Mouse (Mus musculus): ENCODE measurements around the gene Yy1. TPM values are rescaled to one million over a fixed set of nuclear protein-coding genes. Genes with fewer than 3 reads are reported as not detected.

Gene Yy1
- polyA plus RNA-seq, 1 experiment = 16.0 TPM

GRCm38 (mm10) chr12:108766866-108767265 lies 25.9 kb upstream of the Yy1 start:
- Histone ChIP-seq H3K36me3 (replicated peaks; ENCODE audit: low read length) (peaks cover 3% of the 10 kb centered on the region), H3K9me3 (no peaks in the 10 kb centered on the region), H3K4me1 (peaks cover 51% of the 10 kb centered on the region), H3K27me3 (replicated peaks) (no peaks in the 10 kb centered on the region), H3K4me3 (replicated peaks) (peak overlapping the region; percentile 93)
- no peak for TF ChIP-seq GATA1 (IDR thresholded peaks at IDR 0.05; ENCODE audit: borderline replicate concordance, low read length)
- TF ChIP-seq FLI1 (IDR thresholded peaks at IDR 0.05; ENCODE audit: low read length) = no peak

DNA sequence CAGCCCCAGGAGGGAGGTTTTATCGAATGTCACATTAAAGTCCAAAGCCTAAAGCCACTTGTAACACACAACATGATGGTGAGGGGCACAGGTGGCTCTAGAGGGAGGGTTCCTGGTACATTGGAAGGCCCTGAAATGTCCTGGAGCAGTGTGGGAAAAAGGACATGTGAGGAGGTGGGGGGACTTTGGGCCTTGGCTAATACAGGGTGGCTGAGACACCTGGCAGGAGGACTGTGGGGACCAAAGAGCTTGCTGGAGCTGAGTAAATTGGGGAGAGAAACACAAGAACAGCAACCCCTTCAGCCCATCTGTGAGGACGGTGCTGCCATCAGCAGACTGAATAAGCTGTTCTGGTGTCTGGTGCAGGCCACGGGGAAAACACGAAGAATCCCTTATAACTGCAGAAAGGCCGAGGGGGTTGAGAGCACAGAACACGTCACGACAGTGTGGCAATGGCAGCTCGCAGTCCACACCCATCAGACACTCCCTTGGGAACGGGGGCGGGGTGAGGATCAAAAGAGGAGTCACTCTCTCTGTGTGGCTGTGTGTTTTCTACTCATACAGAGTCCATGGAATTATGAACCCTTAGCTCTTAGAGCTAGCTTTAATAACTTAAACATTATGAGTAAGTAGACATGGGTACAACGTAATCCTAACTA lies 24.4 kb upstream of the Yy1 start:
- TF ChIP-seq FLI1 (IDR thresholded peaks at IDR 0.05; ENCODE audit: low read length) = no peak
- TF ChIP-seq GATA1 (IDR thresholded peaks at IDR 0.05; ENCODE audit: borderline replicate concordance, low read length) = no peak

GRCm38 (mm10) chr12:108780108-108780877 lies 12.5 kb upstream of the Yy1 start:
- no peak for TF ChIP-seq GATA1 (IDR thresholded peaks at IDR 0.05; ENCODE audit: borderline replicate concordance, low read length)
- Histone ChIP-seq H3K27me3 (replicated peaks) (no peaks in the 10 kb centered on the region), H3K4me1 (peaks cover 15% of the 10 kb centered on the region), H3K9me3 (peaks cover 34% of the 10 kb centered on the region), H3K36me3 (replicated peaks; ENCODE audit: low read length) (peaks cover 61% of the 10 kb centered on the region), H3K4me3 (replicated peaks) (no peak overlapping the region)

More for the DNA sequence above, 24.4 kb upstream of the Yy1 start:
- Histone ChIP-seq H3K9me3 (no peaks in the 10 kb centered on the region), H3K36me3 (replicated peaks; ENCODE audit: low read length) (peaks cover 2% of the 10 kb centered on the region), H3K4me3 (replicated peaks) (no peak overlapping the region), H3K27me3 (replicated peaks) (no peaks in the 10 kb centered on the region), H3K4me1 (peaks cover 42% of the 10 kb centered on the region)

- TF ChIP-seq FLI1 (IDR thresholded peaks at IDR 0.05; ENCODE audit: low read length) (no peak), GATA1 (IDR thresholded peaks at IDR 0.05; ENCODE audit: borderline replicate concordance, low read length) (no peak)
Measured at GRCm38 (mm10) chr12:108785161-108785560, 7.6 kb upstream of the Yy1 start.

GRCm38 (mm10) chr12:108787329-108787728 lies 5.4 kb upstream of the Yy1 start:
- peaks cover 32% of the 10 kb centered on the region for H3K36me3 ChIP-seq (replicated peaks; ENCODE audit: low read length)
- H3K27me3 ChIP-seq (replicated peaks) = no peaks in the 10 kb centered on the region
- no peak overlapping the region for H3K4me3 ChIP-seq (replicated peaks)
- TF ChIP-seq FLI1 (IDR thresholded peaks at IDR 0.05; ENCODE audit: low read length) (no peak), GATA1 (IDR thresholded peaks at IDR 0.05; ENCODE audit: borderline replicate concordance, low read length) (no peak)
- H3K9me3 ChIP-seq = peaks cover 14% of the 10 kb centered on the region
- H3K4me1 ChIP-seq = peaks cover 69% of the 10 kb centered on the region

More at GRCm38 (mm10) chr12:108785161-108785560, 7.6 kb upstream of the Yy1 start:
- Histone ChIP-seq H3K36me3 (replicated peaks; ENCODE audit: low read length) (peaks cover 49% of the 10 kb centered on the region), H3K4me1 (peaks cover 57% of the 10 kb centered on the region), H3K4me3 (replicated peaks) (no peak overlapping the region), H3K27me3 (replicated peaks) (no peaks in the 10 kb centered on the region), H3K9me3 (peaks cover 16% of the 10 kb centered on the region)

- peaks cover 3% of the 10 kb centered on the region; the same call in 1 of the 2 replicates for H3K9me3 ChIP-seq
- H3K27me3 ChIP-seq (replicated peaks) = no peaks in the 10 kb centered on the region
- peak overlapping the region; percentile 100 for H3K4me3 ChIP-seq (replicated peaks)
- H3K36me3 ChIP-seq (replicated peaks; ENCODE audit: low read length) = peaks cover 19% of the 10 kb centered on the region
- peaks cover 52% of the 10 kb centered on the region for H3K4me1 ChIP-seq
- TF ChIP-seq GATA1 (IDR thresholded peaks at IDR 0.05; ENCODE audit: borderline replicate concordance, low read length) = no peak
- no peak for TF ChIP-seq FLI1 (IDR thresholded peaks at IDR 0.05; ENCODE audit: low read length)
Measured at GRCm38 (mm10) chr12:108792152-108792545, 624 bp upstream of the Yy1 start.

DNA sequence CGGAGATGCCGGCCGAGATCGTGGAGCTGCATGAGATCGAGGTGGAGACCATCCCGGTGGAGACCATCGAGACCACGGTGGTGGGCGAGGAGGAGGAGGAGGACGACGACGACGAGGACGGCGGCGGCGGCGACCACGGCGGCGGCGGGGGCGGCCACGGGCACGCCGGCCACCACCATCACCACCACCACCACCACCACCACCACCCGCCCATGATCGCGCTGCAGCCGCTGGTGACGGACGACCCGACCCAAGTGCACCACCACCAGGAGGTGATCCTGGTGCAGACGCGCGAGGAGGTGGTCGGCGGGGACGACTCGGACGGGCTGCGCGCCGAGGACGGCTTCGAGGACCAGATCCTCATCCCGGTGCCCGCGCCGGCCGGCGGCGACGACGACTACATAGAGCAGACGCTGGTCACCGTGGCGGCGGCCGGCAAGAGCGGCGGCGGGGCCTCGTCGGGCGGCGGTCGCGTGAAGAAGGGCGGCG lies 724 bp downstream of the Yy1 start:
- H3K36me3 ChIP-seq (replicated peaks; ENCODE audit: low read length) = peaks cover 15% of the 10 kb centered on the region
- peak overlapping the region; percentile 100 for H3K4me3 ChIP-seq (replicated peaks)
- peaks cover 3% of the 10 kb centered on the region; the same call in 1 of the 2 replicates for H3K9me3 ChIP-seq
- H3K4me1 ChIP-seq = peaks cover 49% of the 10 kb centered on the region
- TF ChIP-seq GATA1 (IDR thresholded peaks at IDR 0.05; ENCODE audit: borderline replicate concordance, low read length) (no peak), FLI1 (IDR thresholded peaks at IDR 0.05; ENCODE audit: low read length) (no peak)
- H3K27me3 ChIP-seq (replicated peaks) = no peaks in the 10 kb centered on the region

DNA sequence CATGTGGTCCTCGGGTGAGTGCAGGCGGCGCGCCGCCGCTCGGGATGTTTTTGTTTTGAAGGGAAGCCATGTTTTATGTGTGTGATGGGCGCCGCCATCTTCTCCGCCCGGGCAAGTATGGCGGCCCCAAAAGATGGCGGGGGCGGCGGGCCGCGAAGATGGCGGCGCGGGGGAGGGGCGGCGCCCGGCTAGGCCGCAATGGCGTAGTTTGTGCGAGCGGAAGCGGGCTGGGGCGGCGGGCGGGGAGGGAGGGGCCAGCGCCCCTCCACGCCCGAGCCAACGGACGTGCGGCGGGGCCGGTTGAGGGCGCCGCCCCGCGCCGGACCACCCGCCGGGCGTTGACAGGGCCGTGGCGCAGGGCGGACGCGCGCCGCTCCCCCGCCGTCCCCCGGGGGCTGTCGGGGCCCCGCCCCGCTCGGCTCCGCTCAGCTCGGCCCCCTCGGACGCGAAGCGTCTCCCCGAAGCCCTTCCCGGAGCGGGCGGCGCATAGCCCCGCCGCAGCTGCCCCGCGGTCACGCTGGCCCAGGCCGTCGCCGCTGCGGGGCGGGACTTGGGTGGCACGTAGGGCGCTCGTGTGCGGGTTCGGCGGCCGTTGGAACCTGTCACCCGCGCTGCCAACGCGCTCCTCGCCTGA lies 1.4 kb downstream of the Yy1 start:
- Histone ChIP-seq H3K36me3 (replicated peaks; ENCODE audit: low read length) (peaks cover 18% of the 10 kb centered on the region), H3K4me3 (replicated peaks) (peak overlapping the region; percentile 100), H3K4me1 (peaks cover 51% of the 10 kb centered on the region), H3K27me3 (replicated peaks) (no peaks in the 10 kb centered on the region), H3K9me3 (peaks cover 3% of the 10 kb centered on the region; the same call in 1 of the 2 replicates)
- TF ChIP-seq FLI1 (IDR thresholded peaks at IDR 0.05; ENCODE audit: low read length) (no peak), GATA1 (IDR thresholded peaks at IDR 0.05; ENCODE audit: borderline replicate concordance, low read length) (no peak)

- no peak for TF ChIP-seq GATA1 (IDR thresholded peaks at IDR 0.05; ENCODE audit: borderline replicate concordance, low read length)
- TF ChIP-seq FLI1 (IDR thresholded peaks at IDR 0.05; ENCODE audit: low read length) = no peak
- Histone ChIP-seq H3K4me1 (peaks cover 53% of the 10 kb centered on the region), H3K36me3 (replicated peaks; ENCODE audit: low read length) (peaks cover 26% of the 10 kb centered on the region), H3K9me3 (peaks cover 3% of the 10 kb centered on the region; the same call in 1 of the 2 replicates), H3K27me3 (replicated peaks) (no peaks in the 10 kb centered on the region), H3K4me3 (replicated peaks) (peak overlapping the region; percentile 100)
Measured at GRCm38 (mm10) chr12:108794979-108795537, 2.3 kb downstream of the Yy1 start.

All from megakaryocyte, embryonic 14.5 days (primary cell).